Mouse (Mus musculus): ENCODE data around the gene Dct. TPM values are rescaled to one million over a fixed set of nuclear protein-coding genes. Genes with fewer than 3 reads are reported as not detected.
A peak's percentile ranks its signal among the peaks of the same experiment; 100 is the strongest.

Gene Dct
- total RNA-seq (2022) = 1 to 10 TPM; 1.2 to 6.4 (median 3.5) TPM

GRCm38 (mm10) chr14:118051975-118052630, at the start of gene Dct:
TSS of gene Dct (minus strand) at chr14:118052244.
- peak; percentile 60 for DNase-seq (ENCODE audit: low spot score)

GRCm38 (mm10) chr14:118101227-118101990, 49.4 kb upstream of the Dct start:
- DNase-seq (ENCODE audit: low spot score) = no peak

- no peak for DNase-seq (ENCODE audit: low spot score)
These were observed 46.2 kb upstream of the Dct start for GRCm38 (mm10) chr14:118098265-118098664.

GRCm38 (mm10) chr14:118089806-118090392, 37.9 kb upstream of the Dct start:
- no peak for DNase-seq (ENCODE audit: low spot score)

- peak; percentile 93 for DNase-seq (ENCODE audit: low spot score)
These were observed 37.3 kb upstream of the Dct start for GRCm38 (mm10) chr14:118089215-118089805.

GRCm38 (mm10) chr14:118088437-118089207, 36.6 kb upstream of the Dct start:
- peak; percentile 49 for DNase-seq (ENCODE audit: low spot score)

- DNase-seq (ENCODE audit: low spot score) = no peak
These were observed 34.4 kb upstream of the Dct start for GRCm38 (mm10) chr14:118086271-118087035.

GRCm38 (mm10) chr14:118083851-118084250, 31.8 kb upstream of the Dct start:
- no peak for DNase-seq (ENCODE audit: low spot score)

- no peak for DNase-seq (ENCODE audit: low spot score)
These were observed 28.6 kb upstream of the Dct start for GRCm38 (mm10) chr14:118080606-118081005.

GRCm38 (mm10) chr14:118070100-118070499, 18.1 kb upstream of the Dct start:
- no peak for DNase-seq (ENCODE audit: low spot score)

- DNase-seq (ENCODE audit: low spot score) = peak; percentile 30
These were observed 17.5 kb upstream of the Dct start for GRCm38 (mm10) chr14:118069439-118070079.

GRCm38 (mm10) chr14:118061766-118062432, 9.9 kb upstream of the Dct start:
- no peak for DNase-seq (ENCODE audit: low spot score)

GRCm38 (mm10) chr14:118058581-118058886, 6.5 kb upstream of the Dct start:
- DNase-seq (ENCODE audit: low spot score) = no peak

- DNase-seq (ENCODE audit: low spot score) = no peak
These were observed 5.9 kb upstream of the Dct start for GRCm38 (mm10) chr14:118057696-118058580.

- no peak for DNase-seq (ENCODE audit: low spot score)
These were observed 726 bp upstream of the Dct start for GRCm38 (mm10) chr14:118052770-118053169.

- DNase-seq (ENCODE audit: low spot score) = no peak
These were observed 648 bp downstream of the Dct start for GRCm38 (mm10) chr14:118051396-118051795.

GRCm38 (mm10) chr14:118050990-118051389, 1.1 kb downstream of the Dct start:
- DNase-seq (ENCODE audit: low spot score) = no peak

GRCm38 (mm10) chr14:118050431-118050830, 1.6 kb downstream of the Dct start:
- no peak for DNase-seq (ENCODE audit: low spot score)
